Mouse (Mus musculus) embryonic fibroblast, embryonic 13.5 days (primary cell): ENCODE results near the gene Meig1. TPM values are rescaled to one million over a fixed set of nuclear protein-coding genes. Genes with fewer than 3 reads are reported as not detected.

Experiments used
- H3K27ac ChIP-seq: 2 replicates; pipeline ENCODE4 v1.5.1; 2012; ENCODE audit warnings: low read length, control low read depth, inconsistent platforms; ENCODE audit not compliant: insufficient read depth
- H3K4me1 ChIP-seq: 2 replicates; pipeline ENCODE4 v1.6.1; 2011; ENCODE audit warnings: low read length; ENCODE audit not compliant: control insufficient read depth, insufficient read depth
- H3K4me3 ChIP-seq: 2 replicates; pipeline ENCODE4 v1.5.1; 2011; ENCODE audit warnings: mild to moderate bottlenecking, control low read depth, low read length; ENCODE audit not compliant: insufficient read depth
- CTCF ChIP-seq: IDR thresholded peaks from 2 replicates; pipeline ENCODE4 v1.5.1; 2011; ENCODE audit warnings: mild to moderate bottlenecking, control low read depth, low read length, moderate library complexity, borderline replicate concordance; ENCODE audit not compliant: insufficient read depth
- POLR2A ChIP-seq: IDR thresholded peaks from 2 replicates; pipeline ENCODE4 v1.6.1; 2011; ENCODE audit warnings: low read depth, mild to moderate bottlenecking, control low read depth, low read length, moderate library complexity
- polyA plus RNA-seq: library from polyadenylated mRNA; stranded (reverse); fragments of >200 nt; gene quantifications from 2 replicates; pipeline ENCODE4 v1.2.4, GENCODE M21; 2011; ENCODE audit warnings: low read depth; ENCODE audit not compliant: missing spikeins, insufficient read length

The Meig1 gene
- polyA plus RNA-seq: not detected in 2 replicates

DNA sequence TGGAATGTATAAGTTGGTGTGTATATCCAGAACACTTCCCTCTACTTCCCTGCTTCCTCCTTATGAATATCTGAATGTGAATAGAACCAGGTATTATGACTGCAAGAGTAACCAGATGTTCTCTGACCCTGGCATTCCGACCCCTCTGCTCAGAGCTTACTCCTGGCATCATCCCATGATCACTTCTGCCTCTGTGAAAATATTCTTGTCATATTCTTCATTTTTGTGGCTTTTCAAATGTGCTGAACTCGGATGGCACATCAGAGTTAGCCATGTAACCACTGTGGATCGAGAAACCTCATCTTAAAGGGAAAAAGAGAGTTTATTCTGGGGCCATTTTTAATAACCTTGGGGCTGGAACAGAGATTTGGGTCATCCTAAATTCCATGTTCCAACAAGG lies at the start of gene Meig1:
Meig1 (minus strand) TSS at position 101 of the 400 bp plus-strand sequence.
- H3K4me3 ChIP-seq: no peak within 1 kb of the TSS
- no peak within 1 kb of the TSS for H3K27ac ChIP-seq
- no peak for TF ChIP-seq POLR2A
- no peak for TF ChIP-seq CTCF
- H3K4me1 ChIP-seq: no peaks in the 10 kb centered on the region

- Histone ChIP-seq H3K27ac (no peak overlapping the region), H3K4me1 (peaks cover 5% of the 10 kb centered on the region; the same call in 1 of the 2 replicates), H3K4me3 (no peak overlapping the region)
- TF ChIP-seq CTCF: no peak
- no peak for TF ChIP-seq POLR2A
Observed at GRCm38 (mm10) chr2:3456590-3456989, 34.1 kb upstream of the Meig1 start.

GRCm38 (mm10) chr2:3453096-3453495 lies 30.6 kb upstream of the Meig1 start:
- H3K4me3 ChIP-seq: no peak overlapping the region
- no peak overlapping the region for H3K27ac ChIP-seq
- no peak for TF ChIP-seq CTCF
- TF ChIP-seq POLR2A: no peak
- peaks cover 5% of the 10 kb centered on the region; the same call in 1 of the 2 replicates for H3K4me1 ChIP-seq

DNA sequence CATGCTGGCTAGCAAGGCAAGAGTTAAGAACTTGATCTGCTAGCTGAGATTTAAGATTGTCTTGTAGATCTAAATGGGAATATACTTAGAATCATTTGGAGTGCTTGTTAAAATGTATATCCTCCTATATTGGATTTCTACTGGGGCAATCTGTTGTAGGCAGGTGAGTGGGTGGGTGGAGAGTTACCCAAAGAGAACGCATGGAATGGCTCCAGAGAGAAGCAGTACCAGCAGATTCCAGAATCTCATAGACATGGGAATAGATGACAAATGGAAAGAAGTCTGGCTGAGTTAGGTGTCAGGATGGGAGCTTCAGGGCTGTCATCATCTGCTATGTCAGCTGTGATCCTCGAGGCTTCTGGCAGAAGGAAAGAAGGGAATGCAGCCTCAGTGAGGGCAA lies 27.0 kb upstream of the Meig1 start:
- no peak overlapping the region for H3K4me3 ChIP-seq
- TF ChIP-seq POLR2A (no peak), CTCF (no peak)
- peaks cover 8% of the 10 kb centered on the region; the same call in 1 of the 2 replicates for H3K4me1 ChIP-seq
- H3K27ac ChIP-seq: no peak overlapping the region

- TF ChIP-seq POLR2A (no peak), CTCF (no peak)
- H3K4me1 ChIP-seq: 0 out of 2 replicates have a peak, but pooled peaks cover 3% of the 10 kb centered on the region
- H3K27ac ChIP-seq: no peak overlapping the region
- no peak overlapping the region for H3K4me3 ChIP-seq
Observed at GRCm38 (mm10) chr2:3445984-3446383, 23.5 kb upstream of the Meig1 start.

- H3K4me1 ChIP-seq: 0 out of 2 replicates have a peak, but pooled peaks cover 3% of the 10 kb centered on the region
- TF ChIP-seq CTCF (no peak), POLR2A (no peak)
- H3K27ac ChIP-seq: no peak overlapping the region
- no peak overlapping the region for H3K4me3 ChIP-seq
Observed at GRCm38 (mm10) chr2:3444206-3444605, 21.8 kb upstream of the Meig1 start.

- no peak for TF ChIP-seq POLR2A
- no peak for TF ChIP-seq CTCF
- Histone ChIP-seq H3K4me1 (no peaks in the 10 kb centered on the region), H3K4me3 (no peak overlapping the region), H3K27ac (no peak overlapping the region)
Observed at GRCm38 (mm10) chr2:3437956-3438355, 15.5 kb upstream of the Meig1 start.

DNA sequence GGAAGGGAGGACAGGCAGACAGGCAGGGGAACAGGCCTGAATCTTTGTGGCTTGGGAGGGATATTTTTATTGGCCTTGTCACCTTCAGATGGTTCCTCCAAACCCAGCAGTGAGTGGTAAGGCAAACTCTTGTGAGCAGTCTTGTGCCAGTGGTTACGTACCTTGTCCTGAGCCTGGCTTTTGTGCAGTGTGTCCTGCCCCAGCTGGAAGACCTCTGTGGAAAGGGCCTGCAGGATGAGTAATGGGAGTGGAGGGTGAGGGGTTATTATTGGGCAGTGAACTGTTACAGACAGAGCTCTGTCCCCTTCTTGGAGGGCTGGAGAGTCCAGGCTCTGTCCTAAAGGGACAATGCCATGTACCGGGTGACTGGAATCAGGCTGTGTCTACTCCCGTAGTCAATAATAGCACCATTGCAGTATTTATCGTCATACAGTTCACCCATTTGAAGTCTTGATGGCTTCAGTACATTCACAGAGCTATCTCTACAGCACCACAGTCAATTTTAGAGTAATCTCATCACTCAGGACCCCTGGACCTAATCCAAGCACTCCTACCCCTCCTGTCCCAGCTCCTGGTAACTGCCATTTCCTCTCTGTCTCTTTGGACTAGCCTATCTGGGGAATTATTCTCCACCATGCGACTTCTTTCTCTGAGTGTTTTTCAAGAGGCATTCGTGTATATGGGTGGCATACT lies 13.1 kb upstream of the Meig1 start:
- Histone ChIP-seq H3K4me1 (no peaks in the 10 kb centered on the region), H3K4me3 (no peak overlapping the region), H3K27ac (no peak overlapping the region)
- TF ChIP-seq CTCF (no peak), POLR2A (no peak)

- Histone ChIP-seq H3K4me3 (no peak overlapping the region), H3K27ac (no peak overlapping the region), H3K4me1 (no peaks in the 10 kb centered on the region)
- TF ChIP-seq POLR2A (no peak), CTCF (no peak)
Observed at GRCm38 (mm10) chr2:3430956-3431355, 8.5 kb upstream of the Meig1 start.

DNA sequence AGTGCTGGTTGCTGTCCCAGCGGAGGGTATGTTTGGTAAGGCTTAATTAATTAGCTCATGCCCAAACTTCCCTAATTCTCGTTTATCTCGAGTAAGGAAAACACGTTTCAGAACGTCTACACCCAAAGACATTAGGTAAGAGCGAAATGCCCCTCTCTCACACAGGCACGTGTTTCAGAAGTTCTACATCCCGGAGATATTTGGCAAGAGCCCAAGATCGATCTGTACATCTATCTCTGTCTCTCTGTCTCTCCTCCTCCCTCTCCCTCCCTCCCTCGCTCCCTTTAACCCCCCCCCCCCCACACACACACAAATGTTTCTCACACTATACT lies 2.1 kb upstream of the Meig1 start:
- H3K4me1 ChIP-seq: no peaks in the 10 kb centered on the region
- peak overlapping the region; percentile 92 for H3K4me3 ChIP-seq
- no peak for TF ChIP-seq POLR2A
- no peak for TF ChIP-seq CTCF
- H3K27ac ChIP-seq: no peak overlapping the region
